Mouse (Mus musculus) cerebellum, adult 2 months (tissue): ENCODE measurements around the gene Mid1.
"Not testable (repeated sequence)": the region's sequence is repeated elsewhere in the genome, so short reads cannot be mapped to it uniquely, and the experiment has no call there.

ENCODE experiments used
- CTCF ChIP-seq: fragments of 200-500 bp; IDR thresholded peaks from 2 replicates; pipeline ENCODE4 v1.5.1; 2011; ENCODE audit warnings: low read depth, mild to moderate bottlenecking, control low read depth, low read length, moderate library complexity, borderline replicate concordance; ENCODE audit not compliant: insufficient read depth
- POLR2A ChIP-seq: fragments of 200-500 bp; IDR thresholded peaks from 2 replicates; pipeline ENCODE4 v1.6.1; 2011; ENCODE audit warnings: low read length, control low read depth, borderline replicate concordance; ENCODE audit not compliant: insufficient read depth

DNA sequence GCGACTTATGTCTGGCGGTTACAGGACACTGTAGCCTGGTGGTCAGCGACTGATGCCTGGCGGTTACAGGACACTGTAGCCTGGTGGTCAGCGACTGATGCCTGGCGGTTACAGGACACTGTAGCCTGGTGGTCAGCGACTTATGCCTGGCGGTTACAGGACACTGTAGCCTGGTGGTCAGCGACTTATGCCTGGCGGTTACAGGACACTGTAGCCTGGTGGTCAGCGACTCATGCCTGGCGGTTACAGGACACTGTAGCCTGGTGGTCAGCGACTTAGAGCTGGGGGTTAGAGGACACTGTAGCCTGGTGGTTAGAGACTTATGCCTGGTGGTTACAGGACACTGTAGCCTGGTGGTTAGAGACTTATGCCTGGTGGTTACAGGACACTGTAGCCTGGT lies 328.4 kb downstream of the Mid1 start:
- TF ChIP-seq CTCF, POLR2A: not testable (repeated sequence)
